Mouse (Mus musculus) olfactory bulb, adult 2 months (tissue): ENCODE results near the gene Igf1r. TPM values are rescaled to one million over a fixed set of nuclear protein-coding genes. Genes with fewer than 3 reads are reported as not detected.

Source experiments
- H3K27ac ChIP-seq: fragments of 200-500 bp; 2 replicates; pipeline ENCODE4 v1.5.1; 2012; ENCODE audit warnings: low read depth, low read length; ENCODE audit not compliant: insufficient read depth
- H3K4me1 ChIP-seq: fragments of 200-500 bp; 2 replicates; pipeline ENCODE4 v1.6.1; 2012; ENCODE audit warnings: low read length; ENCODE audit not compliant: control insufficient read depth, insufficient read depth
- H3K4me3 ChIP-seq: fragments of 200-500 bp; 2 replicates; pipeline ENCODE4 v1.5.1; 2012; ENCODE audit warnings: mild to moderate bottlenecking, low read depth, low read length, moderate library complexity; ENCODE audit not compliant: insufficient read depth
- CTCF ChIP-seq: fragments of 200-500 bp; IDR thresholded peaks from 2 replicates; pipeline ENCODE4 v1.5.1; 2012; ENCODE audit warnings: low read depth, mild to moderate bottlenecking, low read length, moderate library complexity; ENCODE audit not compliant: insufficient read depth
- POLR2A ChIP-seq: fragments of 200-500 bp; IDR thresholded peaks from 2 replicates; pipeline ENCODE4 v1.6.1; 2012; ENCODE audit warnings: mild to moderate bottlenecking, low read depth, low read length, moderate library complexity; ENCODE audit not compliant: insufficient read depth
- WGBS: fragments of 180-500 bp; shearing (Covaris S2); methylation state at CpG from one replicate; pipeline ENCODE4 v1.1.7; 2018; 5-methylcytosine and 5-hydroxymethylcytosine counted together
- polyA plus RNA-seq: library from polyadenylated mRNA; stranded (reverse); fragments of >200 nt; gene quantifications from 2 replicates; pipeline ENCODE4 v1.2.4, GENCODE M21; 2012; ENCODE audit warnings: low replicate concordance; ENCODE audit not compliant: missing spikeins, insufficient read depth, insufficient read length

The Igf1r gene
- polyA plus RNA-seq, 1 experiment = 26.5 TPM

GRCm38 (mm10) chr7:68215522-68216070 lies 263.0 kb downstream of the Igf1r start:
- WGBS = 69% methylated on average over 18 of the region's 18 CpGs
- Histone ChIP-seq H3K4me3 (no peak overlapping the region), H3K27ac (no peak overlapping the region), H3K4me1 (no peaks in the 10 kb centered on the region)
- no peak for TF ChIP-seq POLR2A

GRCm38 (mm10) chr7:68218879-68219278 lies 266.3 kb downstream of the Igf1r start:
- 93% methylated on average over 11 of the region's 11 CpGs for WGBS
- Histone ChIP-seq H3K4me3 (no peak overlapping the region), H3K27ac (no peak overlapping the region), H3K4me1 (peaks cover 14% of the 10 kb centered on the region)
- TF ChIP-seq CTCF = no peak
- no peak for TF ChIP-seq POLR2A

GRCm38 (mm10) chr7:68221677-68222230 lies 269.1 kb downstream of the Igf1r start:
- whole genome bisulfite sequencing = 59% methylated on average over 9 of the region's 9 CpGs
- no peak overlapping the region for H3K27ac ChIP-seq
- H3K4me3 ChIP-seq = no peak overlapping the region
- TF ChIP-seq POLR2A = no peak
- peaks cover 14% of the 10 kb centered on the region for H3K4me1 ChIP-seq

GRCm38 (mm10) chr7:68223356-68223808 lies 270.8 kb downstream of the Igf1r start:
- WGBS = 28% methylated on average over 13 of the region's 13 CpGs
- no peak overlapping the region for H3K27ac ChIP-seq
- no peak overlapping the region for H3K4me3 ChIP-seq
- peaks cover 14% of the 10 kb centered on the region for H3K4me1 ChIP-seq
- TF ChIP-seq POLR2A (no peak), CTCF (no peak)

- H3K27ac ChIP-seq = no peak overlapping the region
- TF ChIP-seq POLR2A = no peak
- TF ChIP-seq CTCF = no peak
- peaks cover 14% of the 10 kb centered on the region for H3K4me1 ChIP-seq
- WGBS = 91% methylated on average over 5 of the region's 5 CpGs
- H3K4me3 ChIP-seq = no peak overlapping the region
Measured at GRCm38 (mm10) chr7:68224006-68224405, 271.4 kb downstream of the Igf1r start.

GRCm38 (mm10) chr7:68225427-68226054 lies 272.9 kb downstream of the Igf1r start:
- no peak for TF ChIP-seq CTCF
- no peak for TF ChIP-seq POLR2A
- Histone ChIP-seq H3K4me1 (peaks cover 14% of the 10 kb centered on the region), H3K4me3 (no peak overlapping the region), H3K27ac (no peak overlapping the region)
- whole genome bisulfite sequencing = 80% methylated on average over 9 of the region's 9 CpGs

- Histone ChIP-seq H3K4me3 (no peak overlapping the region), H3K27ac (no peak overlapping the region), H3K4me1 (peaks cover 9% of the 10 kb centered on the region)
- WGBS = 87% methylated on average over 11 of the region's 11 CpGs
- TF ChIP-seq CTCF (no peak), POLR2A (no peak)
Measured at GRCm38 (mm10) chr7:68227021-68227420, 274.4 kb downstream of the Igf1r start.

GRCm38 (mm10) chr7:68227621-68228020 lies 275.0 kb downstream of the Igf1r start:
- H3K27ac ChIP-seq = no peak overlapping the region
- peaks cover 7% of the 10 kb centered on the region for H3K4me1 ChIP-seq
- no peak overlapping the region for H3K4me3 ChIP-seq
- 87% methylated on average over 4 of the region's 4 CpGs for WGBS
- no peak for TF ChIP-seq POLR2A
- TF ChIP-seq CTCF = no peak

GRCm38 (mm10) chr7:68228491-68228890 lies 275.9 kb downstream of the Igf1r start:
- TF ChIP-seq CTCF (no peak), POLR2A (no peak)
- no peak overlapping the region for H3K27ac ChIP-seq
- H3K4me3 ChIP-seq = no peak overlapping the region
- H3K4me1 ChIP-seq = peaks cover under 1% of the 10 kb centered on the region
- WGBS = 66% methylated on average over 6 of the region's 6 CpGs

GRCm38 (mm10) chr7:68230831-68231230 lies 278.2 kb downstream of the Igf1r start:
- no peaks in the 10 kb centered on the region for H3K4me1 ChIP-seq
- H3K27ac ChIP-seq = no peak overlapping the region
- TF ChIP-seq POLR2A (no peak), CTCF (no peak)
- 88% methylated on average over 9 of the region's 9 CpGs for WGBS
- no peak overlapping the region for H3K4me3 ChIP-seq
